Mouse (Mus musculus) A20 (cell line): ENCODE measurements around the gene Glb1l.

Source experiments
- DNase-seq: peaks from one replicate; pipeline ENCODE4 v3.0.0-alpha.2; 2011; ENCODE audit warnings: low read depth, low spot score

Gene Glb1l

DNA sequence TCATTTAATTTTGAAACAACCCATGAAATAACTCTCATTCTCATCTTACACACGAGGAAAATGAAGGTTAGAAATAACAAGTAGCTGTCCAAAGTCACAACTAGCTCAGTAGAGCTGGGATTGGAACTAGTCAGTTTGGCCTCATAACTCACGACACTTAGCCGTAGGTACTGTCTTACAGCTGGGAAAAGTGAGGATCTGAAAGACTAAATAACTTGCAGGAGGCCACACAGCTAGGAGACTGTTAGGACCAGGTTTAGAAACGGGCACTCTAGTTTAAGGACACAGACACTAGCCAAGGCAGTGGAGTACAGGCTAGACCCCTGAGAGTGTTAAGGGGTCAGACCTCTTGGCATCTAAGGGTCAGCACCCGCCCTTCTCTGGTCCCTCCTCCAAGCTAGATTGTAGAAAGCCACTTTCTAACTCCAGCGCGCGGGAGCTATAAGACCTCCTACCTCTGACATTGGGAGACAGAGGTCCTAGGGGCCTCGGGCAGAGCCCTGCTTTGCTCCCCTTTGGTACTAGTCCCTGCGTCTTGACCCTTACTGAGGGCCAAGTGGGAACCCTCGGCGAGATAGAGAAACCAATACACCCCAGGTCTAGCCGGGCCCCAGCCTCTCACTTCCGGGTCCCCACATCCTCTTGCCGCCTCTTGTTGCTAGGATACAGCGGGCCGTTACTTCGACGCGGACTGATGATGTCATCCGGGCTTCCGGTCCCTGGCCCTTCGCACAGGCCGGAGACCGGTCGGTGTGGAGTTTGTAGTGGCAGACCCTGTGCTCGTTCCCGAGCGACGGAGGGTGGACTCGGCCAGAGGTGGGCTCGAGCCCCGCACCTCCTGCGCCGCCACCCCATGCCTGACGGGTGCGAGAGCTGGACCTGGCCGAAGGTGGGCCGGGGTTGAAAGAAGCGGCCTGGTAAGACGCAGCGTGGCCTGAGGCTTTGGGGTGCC is at the start of gene Glb1l, which contains the start of gene Stk16:
Glb1l (minus strand) TSS at position 678 of the 952 bp plus-strand sequence.
Stk16 (plus strand) TSS at position 703 of the 952 bp plus-strand sequence.
- peak; percentile 97 for DNase-seq

DNA sequence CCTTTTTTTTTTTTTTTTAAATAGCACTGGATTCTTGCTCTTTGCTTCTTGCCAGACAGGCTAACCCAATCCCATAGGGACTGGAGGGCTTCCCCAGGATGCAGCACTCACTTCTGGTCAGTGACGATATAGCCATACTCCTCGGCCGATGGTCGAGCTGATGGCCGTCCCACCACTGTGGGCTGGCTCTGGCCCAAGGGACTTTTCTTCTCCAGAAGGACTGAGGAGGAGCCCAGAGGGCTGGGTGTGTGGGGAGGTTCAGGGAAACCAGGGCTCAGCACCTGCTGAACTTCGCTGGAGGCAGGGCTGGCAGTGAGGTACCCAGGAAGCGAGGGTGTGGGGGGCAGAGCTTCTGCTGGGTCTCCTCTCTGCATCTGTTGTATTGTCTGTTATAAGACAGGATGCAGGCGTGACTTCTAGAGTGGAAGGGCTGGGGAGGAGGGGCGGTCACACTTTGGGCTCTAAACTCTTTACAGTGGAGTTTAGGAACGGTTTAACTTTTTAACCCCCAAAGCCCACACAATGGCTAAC is 45.0 kb upstream of the Glb1l start:
- DNase-seq = no peak

- DNase-seq = no peak
These were observed 44.0 kb upstream of the Glb1l start for GRCm38 (mm10) chr1:75254625-75255013.

GRCm38 (mm10) chr1:75253849-75254624 is 43.4 kb upstream of the Glb1l start:
- peak; percentile 81 for DNase-seq

- no peak for DNase-seq
These were observed 42.4 kb upstream of the Glb1l start for GRCm38 (mm10) chr1:75253029-75253428.

GRCm38 (mm10) chr1:75252308-75252707 is 41.7 kb upstream of the Glb1l start:
- DNase-seq = no peak

GRCm38 (mm10) chr1:75251112-75251970 is 40.7 kb upstream of the Glb1l start:
- DNase-seq = peak; percentile 93

- DNase-seq = peak; percentile 16
These were observed 39.9 kb upstream of the Glb1l start for GRCm38 (mm10) chr1:75250498-75250897.

- no peak for DNase-seq
These were observed 37.6 kb upstream of the Glb1l start for GRCm38 (mm10) chr1:75248041-75248772.

GRCm38 (mm10) chr1:75247071-75247930 is 36.7 kb upstream of the Glb1l start:
- no peak for DNase-seq

- DNase-seq = peak; percentile 26
These were observed 34.2 kb upstream of the Glb1l start for GRCm38 (mm10) chr1:75244836-75245235.

GRCm38 (mm10) chr1:75244175-75244826 is 33.7 kb upstream of the Glb1l start:
- no peak for DNase-seq

- DNase-seq = no peak
These were observed 32.8 kb upstream of the Glb1l start for GRCm38 (mm10) chr1:75243411-75243810.

GRCm38 (mm10) chr1:75239591-75239990 is 29.0 kb upstream of the Glb1l start:
- DNase-seq = no peak

- DNase-seq = peak; percentile 89
These were observed 25.8 kb upstream of the Glb1l start, which contains the start of gene Dnajb2 for GRCm38 (mm10) chr1:75236117-75237050. Gene Dnajb2, plus strand, starts transcription at chr1:75236406.

- peak; percentile 83 for DNase-seq
These were observed 24.0 kb upstream of the Glb1l start for GRCm38 (mm10) chr1:75234606-75235005.

GRCm38 (mm10) chr1:75232489-75232888 is 21.9 kb upstream of the Glb1l start:
- peak; percentile 33 for DNase-seq

DNA sequence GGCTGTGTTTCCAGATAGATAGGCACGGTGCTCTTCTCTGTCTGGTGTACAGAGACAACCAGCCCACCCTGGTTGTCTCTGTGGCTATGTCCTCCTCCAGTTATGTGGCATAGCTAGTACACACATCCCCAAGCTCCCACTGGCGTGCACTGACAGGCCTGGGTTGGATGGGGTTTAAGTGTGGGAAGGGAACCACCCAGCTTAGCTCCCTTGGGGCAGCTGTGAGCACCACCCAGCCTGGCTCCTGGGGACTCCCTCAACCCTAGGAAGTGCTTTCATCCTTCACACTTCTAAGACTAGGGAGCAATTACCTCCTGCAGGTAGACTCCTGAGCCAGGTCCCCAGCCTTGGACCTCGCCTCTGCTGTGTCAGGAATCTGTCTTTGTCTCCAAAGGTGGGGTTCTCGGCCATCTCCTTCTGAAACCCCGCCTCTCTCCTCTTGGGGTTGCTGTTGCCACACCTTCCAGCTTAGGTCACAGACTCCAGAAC is 21.1 kb upstream of the Glb1l start, which contains the start of gene A630095N17Rik:
A630095N17Rik (minus strand) TSS at position 439 of the 489 bp plus-strand sequence.
- DNase-seq = no peak
